Mouse (Mus musculus) intestine, postnatal 0 days (tissue): ENCODE measurements around the gene 1700029J07Rik. TPM values are rescaled to one million over a fixed set of nuclear protein-coding genes. Genes with fewer than 3 reads are reported as not detected.

Source experiments
- ATAC-seq: fragments of 200-750 bp; cut with Nextera tagmentation; 2 replicates; pipeline ENCODE4 v1.8.0; 2017; ENCODE audit warnings: mild to moderate bottlenecking, moderate TSS enrichment, moderate library complexity
- H3K27ac ChIP-seq: fragments of 300-500 bp; sonication (generic); 2 replicates; pipeline ENCODE4 v1.5.1; 2014; ENCODE audit warnings: mild to moderate bottlenecking, low read depth, low read length, moderate library complexity
- H3K27me3 ChIP-seq: fragments of 300-500 bp; sonication (generic); replicated peaks from 2 replicates; pipeline ENCODE4 v1.6.1; 2014; ENCODE audit warnings: low read length, mixed read lengths; ENCODE audit not compliant: control insufficient read depth, insufficient read depth
- H3K36me3 ChIP-seq: fragments of 300-500 bp; sonication (generic); 2 replicates; pipeline ENCODE4 v1.6.1; 2014; ENCODE audit warnings: mild to moderate bottlenecking, moderate library complexity; ENCODE audit not compliant: control insufficient read depth, insufficient read depth
- H3K4me1 ChIP-seq: fragments of 300-500 bp; sonication (generic); replicated peaks from 2 replicates; pipeline ENCODE4 v1.6.1; 2014; ENCODE audit warnings: antibody characterized with exemption, low read length, mixed read lengths; ENCODE audit not compliant: control insufficient read depth, insufficient read depth
- H3K4me2 ChIP-seq: fragments of 300-500 bp; sonication (generic); replicated peaks from 2 replicates; pipeline ENCODE4 v1.6.1; 2014; ENCODE audit warnings: low read depth, mild to moderate bottlenecking, moderate library complexity
- H3K4me3 ChIP-seq: fragments of 300-500 bp; sonication (generic); 2 replicates; pipeline ENCODE4 v1.5.1; 2014; ENCODE audit warnings: low read depth, low read length
- H3K9ac ChIP-seq: fragments of 300-500 bp; sonication (generic); 2 replicates; pipeline ENCODE4 v1.6.1; 2014; ENCODE audit warnings: mild to moderate bottlenecking, low read depth, low read length
- H3K9me3 ChIP-seq: fragments of 300-500 bp; sonication (generic); 2 replicates; pipeline ENCODE4 v1.6.1; 2016; ENCODE audit warnings: mixed run types; ENCODE audit not compliant: control insufficient read depth
- CTCF ChIP-seq: sonication (generic); IDR thresholded peaks from 2 replicates; pipeline ENCODE4 v1.5.1; 2016; ENCODE audit warnings: low read depth, mild to moderate bottlenecking, control low read depth, antibody characterized with exemption, moderate library complexity
- WGBS: fragments of 180-500 bp; shearing (Covaris S2); extraction: QIAGEN DNeasy Blood & Tissue Kit; methylation state at CpG from one replicate; pipeline ENCODE4 v1.1.7; 2014; 5-methylcytosine and 5-hydroxymethylcytosine counted together
- polyA plus RNA-seq: library from polyadenylated mRNA; unstranded; fragments of >200 nt; fragmentation: Nextera tagmentation; extraction: Ambion mirVana; gene quantifications from 2 replicates; pipeline ENCODE4 v1.2.1, GENCODE M21; 2015

The 1700029J07Rik gene
- polyA plus RNA-seq, 1 experiment from 2014 or later: 0.70 TPM

GRCm38 (mm10) chr8:45994111-45994510, 19.1 kb upstream of the 1700029J07Rik start:
- 92% methylated on average over 2 of the region's 2 CpGs for WGBS
- ATAC-seq: no peak

GRCm38 (mm10) chr8:45990631-45991310, 15.7 kb upstream of the 1700029J07Rik start:
- no peak overlapping the region for H3K27ac ChIP-seq
- H3K9ac ChIP-seq: no peak overlapping the region
- H3K9me3 ChIP-seq: no peaks in the 10 kb centered on the region
- H3K4me3 ChIP-seq: no peak overlapping the region
- no peaks in the 10 kb centered on the region for H3K27me3 ChIP-seq
- 96% methylated on average over 4 of the region's 4 CpGs for WGBS
- H3K4me1 ChIP-seq: no peaks in the 10 kb centered on the region; the same call in 1 of the 2 replicates
- H3K36me3 ChIP-seq: peaks cover 36% of the 10 kb centered on the region
- no peak overlapping the region for H3K4me2 ChIP-seq
- no peak for TF ChIP-seq CTCF
- no peak for ATAC-seq

More at GRCm38 (mm10) chr8:45994111-45994510, 19.1 kb upstream of the 1700029J07Rik start:
- no peaks in the 10 kb centered on the region for H3K27me3 ChIP-seq
- no peak overlapping the region for H3K4me3 ChIP-seq
- H3K36me3 ChIP-seq: peaks cover 37% of the 10 kb centered on the region
- no peaks in the 10 kb centered on the region; the same call in 1 of the 2 replicates for H3K4me1 ChIP-seq
- no peaks in the 10 kb centered on the region for H3K9me3 ChIP-seq
- TF ChIP-seq CTCF: peak; percentile 53
- H3K27ac ChIP-seq: no peak overlapping the region
- H3K9ac ChIP-seq: no peak overlapping the region
- H3K4me2 ChIP-seq: no peak overlapping the region

- WGBS: 57% methylated on average over 2 of the region's 2 CpGs
- Histone ChIP-seq H3K36me3 (peaks cover 44% of the 10 kb centered on the region), H3K27me3 (no peaks in the 10 kb centered on the region), H3K4me3 (no peak overlapping the region), H3K27ac (no peak overlapping the region), H3K4me2 (no peak overlapping the region), H3K4me1 (no peaks in the 10 kb centered on the region), H3K9me3 (no peaks in the 10 kb centered on the region), H3K9ac (no peak overlapping the region)
- TF ChIP-seq CTCF: no peak
- no peak for ATAC-seq
These were observed 13.1 kb upstream of the 1700029J07Rik start for GRCm38 (mm10) chr8:45988189-45988588.

GRCm38 (mm10) chr8:45986665-45987064, 11.6 kb upstream of the 1700029J07Rik start:
- Histone ChIP-seq H3K9me3 (no peaks in the 10 kb centered on the region), H3K36me3 (peaks cover 51% of the 10 kb centered on the region), H3K4me3 (no peak overlapping the region), H3K4me2 (no peak overlapping the region), H3K9ac (no peak overlapping the region), H3K27ac (no peak overlapping the region), H3K27me3 (no peaks in the 10 kb centered on the region), H3K4me1 (no peaks in the 10 kb centered on the region)
- TF ChIP-seq CTCF: no peak
- no peak for ATAC-seq
- 56% methylated on average over 3 of the region's 3 CpGs for WGBS

GRCm38 (mm10) chr8:45975837-45976468, 901 bp upstream of the 1700029J07Rik start:
- Histone ChIP-seq H3K27ac (peak overlapping the region; percentile 60), H3K4me1 (peaks cover 10% of the 10 kb centered on the region), H3K27me3 (no peaks in the 10 kb centered on the region), H3K9ac (peak overlapping the region; percentile 52), H3K36me3 (peaks cover 4% of the 10 kb centered on the region; the same call in 1 of the 2 replicates), H3K4me2 (peak overlapping the region; percentile 85), H3K4me3 (peak overlapping the region; percentile 77), H3K9me3 (0 out of 2 replicates have a peak, but pooled peaks cover 3% of the 10 kb centered on the region)
- TF ChIP-seq CTCF: no peak
- WGBS: 48% methylated on average over 11 of the region's 11 CpGs
- ATAC-seq: no peak

- no peak overlapping the region for H3K9ac ChIP-seq
- H3K9me3 ChIP-seq: 0 out of 2 replicates have a peak, but pooled peaks cover 3% of the 10 kb centered on the region
- TF ChIP-seq CTCF: no peak; the same call in 1 of the 2 replicates
- peaks cover 10% of the 10 kb centered on the region for H3K4me1 ChIP-seq
- 72% methylated on average over 8 of the region's 8 CpGs for WGBS
- peak overlapping the region; percentile 85; the same call in 1 of the 2 replicates for H3K4me2 ChIP-seq
- H3K4me3 ChIP-seq: no peak overlapping the region
- no peaks in the 10 kb centered on the region for H3K36me3 ChIP-seq
- no peaks in the 10 kb centered on the region for H3K27me3 ChIP-seq
- no peak for ATAC-seq
- no peak overlapping the region for H3K27ac ChIP-seq
These were observed 1.0 kb downstream of the 1700029J07Rik start for GRCm38 (mm10) chr8:45973988-45974505.
